Mouse (Mus musculus) lung, postnatal 0 days (tissue): ENCODE measurements around the gene Gm21860. TPM values are rescaled to one million over a fixed set of nuclear protein-coding genes. Genes with fewer than 3 reads are reported as not detected.
"Not testable (repeated sequence)": the region's sequence is repeated elsewhere in the genome, so short reads cannot be mapped to it uniquely, and the experiment has no call there.

Experiments
- ATAC-seq: fragments of 200-750 bp; cut with Nextera tagmentation; 2 replicates; pipeline ENCODE4 v1.8.0; 2017; ENCODE audit warnings: moderate library complexity
- DNase-seq: peaks from one replicate; pipeline ENCODE4 v3.0.0-alpha.2; 2016; ENCODE audit warnings: low spot score
- H3K27ac ChIP-seq: fragments of 300-500 bp; sonication (generic); 2 replicates; pipeline ENCODE4 v1.5.1; 2014; ENCODE audit warnings: antibody characterized with exemption, mild to moderate bottlenecking, low read length, mixed read lengths
- H3K27me3 ChIP-seq: fragments of 300-500 bp; sonication (generic); replicated peaks from 2 replicates; pipeline ENCODE4 v1.6.1; 2014; ENCODE audit warnings: low read length, mixed read lengths; ENCODE audit not compliant: insufficient read depth
- H3K36me3 ChIP-seq: fragments of 300-500 bp; sonication (generic); 2 replicates; pipeline ENCODE4 v1.6.1; 2014; ENCODE audit warnings: low read length, mixed read lengths; ENCODE audit not compliant: insufficient read depth
- H3K4me1 ChIP-seq: fragments of 300-500 bp; sonication (generic); 2 replicates; pipeline ENCODE4 v1.6.1; 2014; ENCODE audit warnings: antibody characterized with exemption, low read depth, low read length, mixed read lengths; ENCODE audit not compliant: insufficient read depth
- H3K4me2 ChIP-seq: fragments of 300-500 bp; sonication (generic); replicated peaks from 2 replicates; pipeline ENCODE4 v1.6.1; 2014; ENCODE audit warnings: low read depth, mild to moderate bottlenecking, low read length, moderate library complexity, mixed read lengths
- H3K4me3 ChIP-seq: fragments of 300-500 bp; sonication (generic); 2 replicates; pipeline ENCODE4 v1.5.1; 2014; ENCODE audit warnings: low read depth, low read length
- H3K9ac ChIP-seq: fragments of 300-500 bp; sonication (generic); replicated peaks from 2 replicates; pipeline ENCODE4 v1.6.1; 2014; ENCODE audit warnings: low read depth, mild to moderate bottlenecking
- H3K9me3 ChIP-seq: fragments of 300-500 bp; sonication (generic); 2 replicates; pipeline ENCODE4 v1.6.1; 2016; ENCODE audit warnings: low read length, mixed read lengths
- WGBS: fragments of 180-500 bp; shearing (Covaris S2); extraction: QIAGEN DNeasy Blood & Tissue Kit; methylation state at CpG from one replicate; pipeline ENCODE4 v1.1.7; 2014; 5-methylcytosine and 5-hydroxymethylcytosine counted together
- polyA plus RNA-seq: library from polyadenylated mRNA; unstranded; fragments of >200 nt; fragmentation: Nextera tagmentation; extraction: Ambion mirVana; gene quantifications from 2 replicates; pipeline ENCODE4 v1.2.1, GENCODE M21; 2015

The Gm21860 gene
- polyA plus RNA-seq, 1 experiment from 2014 or later, result not detected

GRCm38 (mm10) chrY:90717496-90717895 lies 37.1 kb downstream of the Gm21860 start:
- H3K27ac ChIP-seq, H3K36me3 ChIP-seq, H3K4me3 ChIP-seq, H3K4me1 ChIP-seq, H3K9ac ChIP-seq, H3K4me2 ChIP-seq, DNase-seq, H3K27me3 ChIP-seq, ATAC-seq, H3K9me3 ChIP-seq: not testable (repeated sequence)
- WGBS, result 66% methylated on average over 7 of the region's 7 CpGs

Other genes with a start within 250 kb of the Gm21860 start
- not detected in 2 replicates for gene Gm47283, start 29.9 kb upstream of the Gm21860 start, polyA plus RNA-seq
- not detected in 2 replicates for gene Gm21748, start 84.4 kb upstream of the Gm21860 start, polyA plus RNA-seq